ENCODE assay signal across 21 mouse cellular contexts in the genomic region with DNA sequence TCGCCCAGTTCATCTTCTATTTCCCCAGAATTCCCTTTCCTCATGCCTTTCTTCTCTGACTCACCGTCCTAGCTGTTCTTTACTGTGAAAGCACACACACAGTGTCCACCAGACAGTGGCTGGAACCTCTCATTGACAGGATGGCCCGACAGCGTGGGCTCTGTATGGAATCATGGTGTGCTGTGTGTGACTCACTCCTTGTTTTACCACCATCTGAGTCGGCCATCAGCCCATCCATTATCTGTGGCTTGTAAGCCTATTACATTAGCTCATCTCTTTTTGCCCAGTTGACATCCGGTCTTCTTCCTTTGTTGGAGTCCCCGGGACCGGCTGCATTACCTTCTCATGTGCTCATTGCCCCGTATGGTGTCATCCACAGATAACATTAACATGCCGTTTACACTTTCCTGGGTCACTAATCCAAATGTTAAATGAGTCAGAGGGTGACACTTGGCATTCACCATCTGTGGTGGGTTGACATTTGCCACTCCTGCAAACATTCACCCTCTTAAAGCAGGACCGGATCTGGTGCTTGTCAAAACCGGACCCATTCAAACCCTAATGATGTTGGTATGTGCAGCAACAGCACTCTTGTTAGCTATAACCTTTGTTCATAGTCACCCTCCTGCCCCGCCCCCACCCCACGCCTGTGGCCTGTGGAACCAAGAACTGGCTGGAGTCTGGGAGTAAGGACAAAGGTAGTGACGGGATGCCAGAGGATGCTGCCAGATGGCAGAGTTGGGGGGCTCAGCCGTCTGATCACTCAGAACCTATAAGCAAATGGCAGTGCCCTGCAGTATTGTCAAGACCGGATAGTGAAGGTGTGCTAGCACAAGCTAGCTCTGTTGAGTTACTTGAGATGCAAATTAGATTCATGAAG.
A peak's percentile ranks its signal among the peaks of the same experiment; 100 is the strongest.
DNase-seq lines count a peak whose midpoint lies in the region; ATAC-seq and TF ChIP-seq lines count a peak whose summit lies in the region.
"Had no signal": no experiment of that assay in that cellular context is flagged by ENCODE, and none has a peak within 500 bp of the region (broad histone marks: within the 10 kb centered on the region; RNA-seq: fewer than 3 reads in every experiment).

No protein-coding gene starts in this region.

- H3K9ac ChIP-seq in intestine, embryonic 14.5 days (ENCODE audit: low read length), result no peak overlapping the region
- no peak overlapping the region for H3K9ac ChIP-seq in intestine, postnatal 0 days (ENCODE audit: low read depth, low read length)
- H3K9ac ChIP-seq in midbrain, embryonic 13.5 days (replicated peaks), result no peak overlapping the region
- H3K9ac ChIP-seq: embryonic facial prominence, embryonic 15.5 days; hindbrain, embryonic 15.5 days; limb, embryonic 15.5 days had no signal

- 43% methylated on average over 17 of the region's 17 CpGs for WGBS in intestine, embryonic 14.5 days
- WGBS in intestine, postnatal 0 days, result 57% methylated on average over 17 of the region's 17 CpGs
- WGBS in midbrain, embryonic 13.5 days, result 73% methylated on average over 17 of the region's 17 CpGs

- ATAC-seq in intestine, embryonic 14.5 days (replicated peaks; ENCODE audit: low FRiP score, low TSS enrichment, low read depth), result 0 out of 2 replicates have a peak, but pooled peaks have one; percentile 27
- no peak for ATAC-seq in intestine, postnatal 0 days
- ATAC-seq in midbrain, embryonic 13.5 days, result no peak
- ATAC-seq in CD4-positive, CD25-positive, alpha-beta regulatory T cell, adult 4 months, result no peak

- H3K9me3 ChIP-seq in intestine, embryonic 14.5 days (ENCODE audit: control insufficient read depth, low read length), result no peaks in the 10 kb centered on the region
- H3K9me3 ChIP-seq in intestine, postnatal 0 days (ENCODE audit: control insufficient read depth), result no peaks in the 10 kb centered on the region
- H3K9me3 ChIP-seq in midbrain, embryonic 13.5 days, result no peaks in the 10 kb centered on the region
- H3K9me3 ChIP-seq: embryonic facial prominence, embryonic 15.5 days; G1E; hindbrain, embryonic 15.5 days; limb, embryonic 15.5 days had no signal

- DNase-seq in embryo, embryonic 10.5 days (ENCODE audit: low spot score), result peak; percentile 5
- DNase-seq in embryo, embryonic 9.5 days (ENCODE audit: extremely low spot score), result no peak
- no peak for DNase-seq in intestine, embryonic 14.5 days (ENCODE audit: low spot score)
- DNase-seq in 3134 (ENCODE audit: extremely low read depth, insufficient read length, low spot score), result peak; percentile 57
- DNase-seq in Muller cell, postnatal 12 days (ENCODE audit: inconsistent ontology term), result peak; percentile 57
- DNase-seq: adrenal gland, postnatal 10 days; cerebellum, adult 2 months; gastrocnemius, adult 2 months; heart, postnatal 10 days; kidney, adult 8-10 months; lung, adult 18-20 months; midbrain, embryonic 14.5 days; retina, postnatal 1 day; thymus, adult 18-20 months had no signal

- no peak overlapping the region for H3K27ac ChIP-seq in intestine, embryonic 14.5 days (ENCODE audit: low read depth)
- no peak overlapping the region for H3K27ac ChIP-seq in intestine, postnatal 0 days (ENCODE audit: low read depth, low read length)
- no peak overlapping the region for H3K27ac ChIP-seq in midbrain, embryonic 13.5 days
- H3K27ac ChIP-seq: embryonic facial prominence, embryonic 15.5 days; gastrocnemius, adult 2 months; hindbrain, embryonic 15.5 days; limb, embryonic 15.5 days had no signal

- no peaks in the 10 kb centered on the region for H3K36me3 ChIP-seq in intestine, embryonic 14.5 days (ENCODE audit: control insufficient read depth, insufficient read depth, low read length)
- no peaks in the 10 kb centered on the region for H3K36me3 ChIP-seq in intestine, postnatal 0 days (ENCODE audit: control insufficient read depth, insufficient read depth)
- H3K36me3 ChIP-seq in midbrain, embryonic 13.5 days, result no peaks in the 10 kb centered on the region
- H3K36me3 ChIP-seq: embryonic facial prominence, embryonic 15.5 days; G1E; hindbrain, embryonic 15.5 days; limb, embryonic 15.5 days had no signal

- H3K27me3 ChIP-seq in intestine, embryonic 14.5 days (replicated peaks; ENCODE audit: control insufficient read depth, insufficient read depth, low read length), result no peaks in the 10 kb centered on the region
- no peaks in the 10 kb centered on the region for H3K27me3 ChIP-seq in intestine, postnatal 0 days (replicated peaks; ENCODE audit: control insufficient read depth, insufficient read depth, low read length)
- no peaks in the 10 kb centered on the region for H3K27me3 ChIP-seq in midbrain, embryonic 13.5 days
- H3K27me3 ChIP-seq: embryonic facial prominence, embryonic 15.5 days; hindbrain, embryonic 15.5 days; limb, embryonic 15.5 days had no signal

- no peak overlapping the region for H3K4me2 ChIP-seq in intestine, embryonic 14.5 days (ENCODE audit: low read length)
- H3K4me2 ChIP-seq in intestine, postnatal 0 days (replicated peaks; ENCODE audit: low read depth), result no peak overlapping the region
- no peak overlapping the region for H3K4me2 ChIP-seq in midbrain, embryonic 13.5 days (replicated peaks)
- H3K4me2 ChIP-seq: embryonic facial prominence, embryonic 15.5 days; hindbrain, embryonic 15.5 days; limb, embryonic 15.5 days had no signal

- H3K4me1 ChIP-seq in intestine, embryonic 14.5 days (replicated peaks; ENCODE audit: control insufficient read depth, insufficient read depth, low read length), result peaks cover 8% of the 10 kb centered on the region; the same call in 1 of the 2 replicates
- H3K4me1 ChIP-seq in intestine, postnatal 0 days (replicated peaks; ENCODE audit: control insufficient read depth, insufficient read depth, low read length), result no peaks in the 10 kb centered on the region
- H3K4me1 ChIP-seq in midbrain, embryonic 13.5 days (replicated peaks), result peaks cover 4% of the 10 kb centered on the region; the same call in 1 of the 2 replicates
- H3K4me1 ChIP-seq: embryonic facial prominence, embryonic 15.5 days; hindbrain, embryonic 15.5 days; limb, embryonic 15.5 days had no signal

- TF ChIP-seq CTCF in intestine, postnatal 0 days (IDR thresholded peaks at IDR 0.05; ENCODE audit: low read depth), result no peak

- H3K4me3 ChIP-seq in intestine, embryonic 14.5 days (ENCODE audit: low read depth, low read length), result no peak overlapping the region
- no peak overlapping the region for H3K4me3 ChIP-seq in intestine, postnatal 0 days (ENCODE audit: low read depth, low read length)
- H3K4me3 ChIP-seq in midbrain, embryonic 13.5 days (replicated peaks), result no peak overlapping the region
- H3K4me3 ChIP-seq: embryonic facial prominence, embryonic 15.5 days; gastrocnemius, adult 2 months; hindbrain, embryonic 15.5 days; limb, embryonic 15.5 days had no signal

Comparison
In these comparisons a context has a peak if more than half of its experiments do, and no peak if none do; other contexts are left out.
1. DNase-seq: peak in embryo, embryonic 10.5 days (single experiment), 3134 (single experiment) and Muller cell, postnatal 12 days (single experiment); none in embryo, embryonic 9.5 days (single experiment) and intestine, embryonic 14.5 days (single experiment).